In genomic region chr9:65408871-65409295, GRCm38 (mm10) we compare ENCODE assay signal across 15 mouse cellular contexts. TPM values are rescaled to one million over a fixed set of nuclear protein-coding genes. Genes with fewer than 3 reads are reported as not detected.
DNase-seq lines count a peak whose midpoint lies in the region; ATAC-seq lines count a peak whose summit lies in the region.
"Had no signal": no experiment of that assay in that cellular context is flagged by ENCODE, and none has a peak within 500 bp of the region (broad histone marks: within the 10 kb centered on the region; RNA-seq: fewer than 3 reads in every experiment).

No protein-coding gene starts in this region.

- H3K4me3 ChIP-seq in heart, embryonic 12.5 days, result no peak overlapping the region
- H3K4me3 ChIP-seq in midbrain, embryonic 11.5 days (ENCODE audit: low read depth, low read length), result no peak overlapping the region
- H3K4me3 ChIP-seq: embryonic facial prominence, embryonic 13.5 days had no signal

- no peak overlapping the region for H3K27ac ChIP-seq in heart, embryonic 12.5 days (ENCODE audit: poor library complexity, severe bottlenecking)
- H3K27ac ChIP-seq in midbrain, embryonic 11.5 days (ENCODE audit: low read depth, low read length), result no peak overlapping the region
- H3K27ac ChIP-seq: embryonic facial prominence, embryonic 13.5 days had no signal

- peaks cover 12% of the 10 kb centered on the region; the same call in 1 of the 2 replicates for H3K27me3 ChIP-seq in heart, embryonic 12.5 days (replicated peaks)
- H3K27me3 ChIP-seq in midbrain, embryonic 11.5 days (ENCODE audit: control insufficient read depth, insufficient read depth, low read length), result no peaks in the 10 kb centered on the region
- H3K27me3 ChIP-seq: embryonic facial prominence, embryonic 13.5 days had no signal

- H3K4me1 ChIP-seq in heart, embryonic 12.5 days (replicated peaks), result peaks cover 10% of the 10 kb centered on the region
- no peaks in the 10 kb centered on the region for H3K4me1 ChIP-seq in midbrain, embryonic 11.5 days (ENCODE audit: control insufficient read depth, insufficient read depth, low read length)

- H3K4me2 ChIP-seq in heart, embryonic 12.5 days, result no peak overlapping the region
- no peak overlapping the region for H3K4me2 ChIP-seq in midbrain, embryonic 11.5 days
- H3K4me2 ChIP-seq: embryonic facial prominence, embryonic 13.5 days had no signal

- 67% methylated on average over 5 of the region's 5 CpGs for WGBS in heart, embryonic 12.5 days
- WGBS in midbrain, embryonic 11.5 days, result 68% methylated on average over 5 of the region's 5 CpGs

- H3K36me3 ChIP-seq in heart, embryonic 12.5 days, result no peaks in the 10 kb centered on the region
- H3K36me3 ChIP-seq in midbrain, embryonic 11.5 days (ENCODE audit: control insufficient read depth, insufficient read depth, low read length), result no peaks in the 10 kb centered on the region

- DNase-seq in heart, adult 11 months, result peak; percentile 96
- peak; percentile 83 for DNase-seq in adipocyte (ENCODE audit: low spot score)
- peak; percentile 90 to 91 for DNase-seq in kidney, adult 8-10 months
- peak; percentile 62 for DNase-seq in lung, postnatal 14 days
- no peak for DNase-seq in left cerebral cortex, postnatal 25 days (ENCODE audit: low spot score in 2 of 2)
- DNase-seq in midbrain, embryonic 11.5 days (ENCODE audit: low spot score, missing footprints), result no peak
- no peak for DNase-seq in T-cell, adult 2 months (ENCODE audit: low spot score)
- DNase-seq: cerebellum, adult 18-20 months had no signal

- no peaks in the 10 kb centered on the region for H3K9me3 ChIP-seq in heart, embryonic 12.5 days (replicated peaks)
- H3K9me3 ChIP-seq in midbrain, embryonic 11.5 days (ENCODE audit: control insufficient read depth, low read length), result no peaks in the 10 kb centered on the region
- H3K9me3 ChIP-seq: embryonic facial prominence, embryonic 13.5 days had no signal

- intact Hi-C loops in left cerebral cortex, postnatal 25 days (cut with DNase I), result no loop called here

- no peak overlapping the region for H3K9ac ChIP-seq in heart, embryonic 12.5 days
- H3K9ac ChIP-seq in midbrain, embryonic 11.5 days (ENCODE audit: low read length), result no peak overlapping the region
- H3K9ac ChIP-seq: embryonic facial prominence, embryonic 13.5 days had no signal

- ATAC-seq in heart, embryonic 12.5 days (ENCODE audit: insufficient number of reproducible peaks, low FRiP score), result no peak
- no peak for ATAC-seq in midbrain, embryonic 11.5 days (ENCODE audit: low FRiP score)

RNA-seq across cellular contexts. Expression of gene Rasl12, which starts 10.6 kb away (rescaled TPM):
- 3.0 and 3.7 TPM in 2 replicates for polyA plus RNA-seq in heart, embryonic 12.5 days (2016; fragmentation: Nextera tagmentation; extraction: Ambion mirVana)
- 1 to 10 TPM; 2.7 to 3.4 TPM for total RNA-seq in left cerebral cortex, postnatal 25 days (2021)
- 5.6 and 5.9 TPM in 2 replicates for polyA plus RNA-seq in midbrain, embryonic 11.5 days (2014; fragmentation: Nextera tagmentation; extraction: Ambion mirVana)

RNA-seq across cellular contexts. Expression of gene Slc51b, which starts 13.9 kb away (rescaled TPM):
- not detected in 2 replicates for polyA plus RNA-seq in heart, embryonic 12.5 days (2016; fragmentation: Nextera tagmentation; extraction: Ambion mirVana)
- total RNA-seq in left cerebral cortex, postnatal 25 days (2021), result not detected
- not detected in 2 replicates for polyA plus RNA-seq in midbrain, embryonic 11.5 days (2014; fragmentation: Nextera tagmentation; extraction: Ambion mirVana)
- total RNA-seq: CH12.LX; heart, postnatal 14 days; left cerebral cortex, adult 18-20 months had no signal
- polyA plus RNA-seq: embryonic facial prominence, embryonic 13.5 days; neural tube, embryonic 11.5 days; testis, adult 2 months had no signal

RNA-seq across cellular contexts. Expression of gene Kbtbd13, which starts 17.4 kb away (rescaled TPM):
- 2.0 and 2.8 TPM in 2 replicates for polyA plus RNA-seq in heart, embryonic 12.5 days (2016; fragmentation: Nextera tagmentation; extraction: Ambion mirVana)
- under 1 TPM; 0.11 to 0.32 TPM for total RNA-seq in left cerebral cortex, postnatal 25 days (2021)
- polyA plus RNA-seq in midbrain, embryonic 11.5 days (2014; fragmentation: Nextera tagmentation; extraction: Ambion mirVana), result 0.16 and 0.36 TPM in 2 replicates
- total RNA-seq: CH12.LX had no signal

RNA-seq across cellular contexts. Expression of gene Mtfmt, which starts 26.7 kb away (rescaled TPM):
- polyA plus RNA-seq in heart, embryonic 12.5 days (2016; fragmentation: Nextera tagmentation; extraction: Ambion mirVana), result 17.5 and 17.9 TPM in 2 replicates
- 10 to 100 TPM; 17.4 to 19.2 TPM for total RNA-seq in left cerebral cortex, postnatal 25 days (2021)
- 18.3 and 18.7 TPM in 2 replicates for polyA plus RNA-seq in midbrain, embryonic 11.5 days (2014; fragmentation: Nextera tagmentation; extraction: Ambion mirVana)

RNA-seq across cellular contexts. Expression of gene Ubap1l, which starts 48.0 kb away (rescaled TPM):
- polyA plus RNA-seq in heart, embryonic 12.5 days (2016; fragmentation: Nextera tagmentation; extraction: Ambion mirVana), result 0.11 TPM in 1 of 2 replicates, not detected in the other
- total RNA-seq in left cerebral cortex, postnatal 25 days (2021), result 1 to 10 TPM; 3.3 to 5.8 TPM
- 0.27 and 0.37 TPM in 2 replicates for polyA plus RNA-seq in midbrain, embryonic 11.5 days (2014; fragmentation: Nextera tagmentation; extraction: Ambion mirVana)

Comparison
In these comparisons a context has a peak if more than half of its experiments do, and no peak if none do; other contexts are left out.
1. DNase-seq: peak in heart, adult 11 months (single experiment), adipocyte (single experiment), kidney, adult 8-10 months (2 of 2) and lung, postnatal 14 days (single experiment); none in left cerebral cortex, postnatal 25 days (0 of 2), midbrain, embryonic 11.5 days (single experiment) and T-cell, adult 2 months (single experiment).